Mouse (Mus musculus): ENCODE results near the gene Taldo1. TPM values are rescaled to one million over a fixed set of nuclear protein-coding genes. Genes with fewer than 3 reads are reported as not detected.
A peak's percentile ranks its signal among the peaks of the same experiment; 100 is the strongest.
"Not testable (repeated sequence)": the region's sequence is repeated elsewhere in the genome, so short reads cannot be mapped to it uniquely, and the experiment has no call there.

The Taldo1 gene
- total RNA-seq, 2 experiments from 2014 or later: 125 to 154 TPM

GRCm38 (mm10) chr7:141381068-141381835 is 10.7 kb upstream of the Taldo1 start:
- no peak for DNase-seq (ENCODE audit: extremely low spot score in 1 of 2, low spot score in 1 of 2)

- DNase-seq (ENCODE audit: extremely low spot score in 1 of 2, low spot score in 1 of 2): no peak
These were observed 4.1 kb upstream of the Taldo1 start for GRCm38 (mm10) chr7:141387807-141388486.

GRCm38 (mm10) chr7:141388487-141389109 is 3.4 kb upstream of the Taldo1 start:
- no peak for DNase-seq (ENCODE audit: extremely low spot score in 1 of 2, low spot score in 1 of 2)

- DNase-seq (ENCODE audit: extremely low spot score in 1 of 2, low spot score in 1 of 2): no peak
These were observed 1.4 kb upstream of the Taldo1 start for GRCm38 (mm10) chr7:141390326-141391259.

- no peak for DNase-seq (ENCODE audit: extremely low spot score in 1 of 2, low spot score in 1 of 2)
These were observed 688 bp downstream of the Taldo1 start for GRCm38 (mm10) chr7:141392552-141393222.

GRCm38 (mm10) chr7:141394158-141394557 is 2.2 kb downstream of the Taldo1 start:
- DNase-seq (ENCODE audit: extremely low spot score in 1 of 2, low spot score in 1 of 2): no peak

- peak; percentile 47 to 67 for DNase-seq (ENCODE audit: extremely low spot score in 1 of 2, low spot score in 1 of 2)
These were observed 2.8 kb downstream of the Taldo1 start for GRCm38 (mm10) chr7:141394771-141395170.

GRCm38 (mm10) chr7:141395348-141395747 is 3.3 kb downstream of the Taldo1 start:
- DNase-seq (ENCODE audit: extremely low spot score in 1 of 2, low spot score in 1 of 2): no peak

GRCm38 (mm10) chr7:141403305-141403704 is 11.3 kb downstream of the Taldo1 start:
- DNase-seq (ENCODE audit: extremely low spot score in 1 of 2, low spot score in 1 of 2): peak in 1 of 2 experiments; percentile 54

GRCm38 (mm10) chr7:141405466-141405865 is 13.5 kb downstream of the Taldo1 start:
- DNase-seq (ENCODE audit: extremely low spot score in 1 of 2, low spot score in 1 of 2): no peak

- not testable (repeated sequence) for DNase-seq (ENCODE audit: extremely low spot score in 1 of 2, low spot score in 1 of 2)
These were observed 15.7 kb downstream of the Taldo1 start for GRCm38 (mm10) chr7:141407670-141408069.

GRCm38 (mm10) chr7:141408833-141409232 is 16.8 kb downstream of the Taldo1 start:
- DNase-seq (ENCODE audit: extremely low spot score in 1 of 2, low spot score in 1 of 2): peak; percentile 81 to 89

GRCm38 (mm10) chr7:141410631-141411030 is 18.6 kb downstream of the Taldo1 start:
- no peak for DNase-seq (ENCODE audit: extremely low spot score in 1 of 2, low spot score in 1 of 2)

GRCm38 (mm10) chr7:141411667-141412066 is 19.7 kb downstream of the Taldo1 start:
- DNase-seq (ENCODE audit: extremely low spot score in 1 of 2, low spot score in 1 of 2): no peak

- DNase-seq (ENCODE audit: extremely low spot score in 1 of 2, low spot score in 1 of 2): no peak
These were observed 21.3 kb downstream of the Taldo1 start for GRCm38 (mm10) chr7:141413331-141413730.

GRCm38 (mm10) chr7:141413809-141414584 is 22.0 kb downstream of the Taldo1 start, which contains the start of gene Gatd1:
TSS of gene Gatd1 (minus strand) at chr7:141414136.
- DNase-seq (ENCODE audit: extremely low spot score in 1 of 2, low spot score in 1 of 2): peak; percentile 94 to 99

- no peak for DNase-seq (ENCODE audit: extremely low spot score in 1 of 2, low spot score in 1 of 2)
These were observed 24.3 kb downstream of the Taldo1 start for GRCm38 (mm10) chr7:141416144-141416841.

All from layer of hippocampus, postnatal 25 days (tissue).